Mouse (Mus musculus): Measurements from ENCODE around the gene Uts2r. TPM values are rescaled to one million over a fixed set of nuclear protein-coding genes. Genes with fewer than 3 reads are reported as not detected.

Uts2r gene
- not detected in 2 replicates for polyA plus RNA-seq (2016; fragmentation: Nextera tagmentation; extraction: Ambion mirVana)

GRCm38 (mm10) chr11:121159971-121160370 is at the start of gene Uts2r:
TSS of gene Uts2r (plus strand) at chr11:121160271.
- no peak within 1 kb of the TSS for H3K27ac ChIP-seq (ENCODE audit: poor library complexity, severe bottlenecking)
- no peaks in the 10 kb centered on the region for H3K36me3 ChIP-seq
- no peak within 1 kb of the TSS for H3K4me3 ChIP-seq
- H3K9ac ChIP-seq, result no peak within 1 kb of the TSS
- no peak for ATAC-seq (ENCODE audit: insufficient number of reproducible peaks, low FRiP score)
- peaks cover 41% of the 10 kb centered on the region for H3K27me3 ChIP-seq (replicated peaks)
- no peak within 1 kb of the TSS for H3K4me2 ChIP-seq
- WGBS, result 75% methylated on average over 5 of the region's 5 CpGs
- no peaks in the 10 kb centered on the region for H3K9me3 ChIP-seq (replicated peaks)
- H3K4me1 ChIP-seq (replicated peaks), result peaks cover 9% of the 10 kb centered on the region; the same call in 1 of the 2 replicates

DNA sequence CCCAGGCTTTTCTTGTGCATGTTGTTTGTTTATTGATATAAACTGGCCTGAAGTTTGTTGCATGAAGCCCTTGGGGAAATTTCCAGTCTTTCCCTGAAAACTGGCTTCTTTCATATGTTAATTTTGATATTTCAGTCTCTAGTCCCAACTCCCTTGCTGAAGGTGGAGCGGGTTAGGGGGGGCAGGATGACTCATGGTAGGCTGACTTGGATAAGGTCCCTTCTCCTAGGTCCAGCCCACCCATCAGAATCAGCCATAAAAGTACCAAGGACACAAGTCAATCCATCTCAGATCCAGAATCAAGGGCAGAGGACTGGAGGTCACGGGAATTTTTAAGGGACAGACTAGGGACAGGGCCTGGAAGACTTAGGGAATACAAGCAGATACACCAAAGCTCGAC is 49.0 kb upstream of the Uts2r start:
- no peak for ATAC-seq (ENCODE audit: insufficient number of reproducible peaks, low FRiP score)
- Histone ChIP-seq H3K4me2 (no peak overlapping the region), H3K4me3 (no peak overlapping the region), H3K9ac (no peak overlapping the region), H3K36me3 (no peaks in the 10 kb centered on the region), H3K9me3 (replicated peaks) (no peaks in the 10 kb centered on the region), H3K27me3 (replicated peaks) (peaks cover 15% of the 10 kb centered on the region), H3K4me1 (replicated peaks) (peaks cover 34% of the 10 kb centered on the region), H3K27ac (ENCODE audit: poor library complexity, severe bottlenecking) (no peak overlapping the region)
- WGBS, result 80% methylated on average over 3 of the region's 3 CpGs

DNA sequence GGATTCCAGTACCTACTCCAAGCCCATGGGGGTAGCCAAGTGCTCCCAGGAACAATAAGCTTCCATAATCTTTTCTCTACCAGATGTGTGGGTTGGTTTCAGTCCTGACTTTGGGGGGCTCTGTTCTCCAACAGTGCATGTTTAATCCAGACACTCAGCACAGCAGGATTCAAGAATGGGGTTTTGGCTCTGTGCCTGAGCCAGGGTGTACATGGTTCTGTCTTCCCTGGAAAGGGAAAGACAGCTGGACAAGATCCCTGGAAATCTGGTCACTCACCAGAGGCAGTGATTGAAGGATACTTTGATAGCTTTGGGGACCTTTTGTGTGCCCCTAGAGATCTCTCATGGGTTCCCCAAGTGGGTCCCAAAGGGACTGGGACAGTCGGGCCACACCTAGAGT is 48.5 kb upstream of the Uts2r start:
- ATAC-seq (ENCODE audit: insufficient number of reproducible peaks, low FRiP score), result no peak
- Histone ChIP-seq H3K36me3 (no peaks in the 10 kb centered on the region), H3K27ac (ENCODE audit: poor library complexity, severe bottlenecking) (no peak overlapping the region), H3K4me2 (no peak overlapping the region), H3K27me3 (replicated peaks) (peaks cover 20% of the 10 kb centered on the region), H3K4me1 (replicated peaks) (peaks cover 34% of the 10 kb centered on the region), H3K9ac (no peak overlapping the region), H3K4me3 (no peak overlapping the region), H3K9me3 (replicated peaks) (no peaks in the 10 kb centered on the region)
- WGBS, result 60% methylated on average over 1 of the region's 1 CpGs

DNA sequence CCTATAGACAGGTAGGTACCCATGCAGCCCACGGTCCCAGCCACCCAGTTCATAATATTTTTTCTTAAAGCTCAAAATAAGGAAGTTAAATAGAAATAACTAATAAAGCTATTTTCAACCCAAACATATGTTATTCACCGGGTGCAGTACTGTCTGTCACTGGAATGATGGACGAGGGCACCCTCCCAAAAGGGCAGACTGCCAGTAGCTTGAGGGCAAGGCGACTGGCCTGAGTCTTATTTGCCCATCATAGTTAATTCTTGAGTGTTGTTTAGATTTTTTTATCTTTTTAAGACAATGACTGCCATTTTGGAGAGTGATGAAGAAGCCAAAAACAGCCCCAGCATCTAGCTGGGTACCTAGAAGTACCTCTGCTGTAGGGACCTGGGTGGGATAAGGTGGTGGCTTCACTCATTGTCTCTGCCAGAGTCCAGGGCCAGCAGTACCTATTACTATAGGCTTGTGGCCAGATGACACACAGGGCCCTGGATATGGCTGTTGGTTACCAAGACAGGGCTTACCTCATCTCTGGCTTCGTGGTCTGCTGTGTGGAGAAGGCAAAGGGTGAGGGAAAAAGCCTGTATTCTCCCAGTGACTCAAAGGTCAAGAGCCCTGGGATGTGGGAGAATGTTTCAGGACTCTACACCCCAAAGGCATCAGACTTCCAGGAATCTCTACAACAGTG is 47.8 kb upstream of the Uts2r start:
- no peaks in the 10 kb centered on the region for H3K9me3 ChIP-seq (replicated peaks)
- no peaks in the 10 kb centered on the region for H3K36me3 ChIP-seq
- no peak for ATAC-seq (ENCODE audit: insufficient number of reproducible peaks, low FRiP score)
- H3K4me2 ChIP-seq, result no peak overlapping the region
- H3K27ac ChIP-seq (ENCODE audit: poor library complexity, severe bottlenecking), result no peak overlapping the region
- H3K9ac ChIP-seq, result no peak overlapping the region
- peaks cover 34% of the 10 kb centered on the region for H3K4me1 ChIP-seq (replicated peaks)
- WGBS, result 79% methylated on average over 5 of the region's 5 CpGs
- H3K4me3 ChIP-seq, result no peak overlapping the region
- peaks cover 26% of the 10 kb centered on the region for H3K27me3 ChIP-seq (replicated peaks)

- Histone ChIP-seq H3K36me3 (no peaks in the 10 kb centered on the region), H3K4me3 (no peak overlapping the region), H3K27me3 (replicated peaks) (peaks cover 24% of the 10 kb centered on the region), H3K27ac (ENCODE audit: poor library complexity, severe bottlenecking) (no peak overlapping the region), H3K9ac (no peak overlapping the region), H3K4me1 (replicated peaks) (peaks cover 16% of the 10 kb centered on the region), H3K9me3 (replicated peaks) (no peaks in the 10 kb centered on the region), H3K4me2 (no peak overlapping the region)
- WGBS, result 88% methylated on average over 18 of the region's 18 CpGs
- no peak for ATAC-seq (ENCODE audit: insufficient number of reproducible peaks, low FRiP score)
Measured at GRCm38 (mm10) chr11:121118106-121118505, 42.0 kb upstream of the Uts2r start.

- 75% methylated on average over 3 of the region's 3 CpGs for WGBS
- no peak within 1 kb of the TSS for H3K27ac ChIP-seq (ENCODE audit: poor library complexity, severe bottlenecking)
- ATAC-seq (ENCODE audit: insufficient number of reproducible peaks, low FRiP score), result no peak
- no peak within 1 kb of the TSS for H3K4me3 ChIP-seq
- no peak within 1 kb of the TSS for H3K4me2 ChIP-seq
- H3K36me3 ChIP-seq, result no peaks in the 10 kb centered on the region
- no peak within 1 kb of the TSS for H3K9ac ChIP-seq
- H3K9me3 ChIP-seq (replicated peaks), result 0 out of 2 replicates have a peak, but pooled peaks cover 3% of the 10 kb centered on the region
- peaks cover 24% of the 10 kb centered on the region for H3K27me3 ChIP-seq (replicated peaks)
- peaks cover 16% of the 10 kb centered on the region for H3K4me1 ChIP-seq (replicated peaks)
Measured at GRCm38 (mm10) chr11:121118577-121118976, 41.5 kb upstream of the Uts2r start, which contains the start of gene Tex19.2. TSS of gene Tex19.2 (minus strand) at chr11:121118677.

GRCm38 (mm10) chr11:121121151-121121550 is 38.9 kb upstream of the Uts2r start:
- ATAC-seq (ENCODE audit: insufficient number of reproducible peaks, low FRiP score), result no peak
- 61% methylated on average over 3 of the region's 3 CpGs for WGBS
- H3K36me3 ChIP-seq, result no peaks in the 10 kb centered on the region
- H3K4me2 ChIP-seq, result no peak overlapping the region
- peaks cover 21% of the 10 kb centered on the region for H3K4me1 ChIP-seq (replicated peaks)
- H3K27me3 ChIP-seq (replicated peaks), result peaks cover 13% of the 10 kb centered on the region
- H3K9ac ChIP-seq, result no peak overlapping the region
- no peak overlapping the region for H3K4me3 ChIP-seq
- H3K27ac ChIP-seq (ENCODE audit: poor library complexity, severe bottlenecking), result peak overlapping the region; percentile 80
- H3K9me3 ChIP-seq (replicated peaks), result 0 out of 2 replicates have a peak, but pooled peaks cover 4% of the 10 kb centered on the region

DNA sequence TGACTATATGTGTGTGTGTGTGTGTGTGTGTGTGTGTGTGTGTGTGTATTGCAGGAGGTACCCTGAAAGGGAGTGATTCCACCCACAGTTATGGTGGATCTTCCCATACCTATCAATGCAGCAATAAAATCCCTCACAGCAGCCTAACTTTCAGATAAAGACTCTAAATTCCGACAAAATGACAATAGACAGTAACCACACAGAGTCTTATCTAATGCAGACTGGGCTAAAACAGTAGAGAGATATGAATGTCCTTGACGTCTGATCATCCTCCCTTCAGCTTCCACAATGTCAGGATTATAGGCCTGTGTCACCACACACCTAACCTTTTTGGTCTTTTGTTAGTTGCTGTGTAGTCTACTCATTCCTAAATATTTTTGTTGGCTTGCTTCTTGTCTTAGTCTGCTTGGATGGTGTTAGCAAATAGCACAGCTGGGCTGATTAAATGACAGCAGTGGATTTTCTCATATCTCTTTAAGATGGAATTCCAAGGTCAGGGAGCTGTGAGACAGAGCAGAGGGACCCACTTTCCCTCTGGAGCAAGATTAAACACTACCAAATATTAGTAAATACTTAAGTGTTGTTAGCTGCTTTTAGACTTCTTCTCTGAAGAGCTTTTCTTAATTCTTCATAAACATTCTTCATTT is 37.9 kb upstream of the Uts2r start:
- H3K27ac ChIP-seq (ENCODE audit: poor library complexity, severe bottlenecking), result peak overlapping the region; percentile 80
- 0 out of 2 replicates have a peak, but pooled peaks have one; percentile 18 for ATAC-seq (ENCODE audit: insufficient number of reproducible peaks, low FRiP score)
- H3K4me3 ChIP-seq, result no peak overlapping the region
- 0 out of 2 replicates have a peak, but pooled peaks cover 4% of the 10 kb centered on the region for H3K9me3 ChIP-seq (replicated peaks)
- 0 out of 2 replicates have a peak, but pooled peaks cover 3% of the 10 kb centered on the region for H3K27me3 ChIP-seq (replicated peaks)
- H3K4me2 ChIP-seq, result no peak overlapping the region
- H3K9ac ChIP-seq, result no peak overlapping the region
- peaks cover 22% of the 10 kb centered on the region for H3K4me1 ChIP-seq (replicated peaks)
- WGBS, result 4% methylated on average over 2 of the region's 2 CpGs
- H3K36me3 ChIP-seq, result no peaks in the 10 kb centered on the region

- 89% methylated on average over 4 of the region's 4 CpGs for WGBS
- Histone ChIP-seq H3K27me3 (replicated peaks) (no peaks in the 10 kb centered on the region), H3K4me3 (no peak overlapping the region), H3K4me2 (no peak overlapping the region), H3K27ac (ENCODE audit: poor library complexity, severe bottlenecking) (no peak overlapping the region), H3K9ac (no peak overlapping the region), H3K4me1 (replicated peaks) (peaks cover 22% of the 10 kb centered on the region), H3K36me3 (no peaks in the 10 kb centered on the region), H3K9me3 (replicated peaks) (0 out of 2 replicates have a peak, but pooled peaks cover 4% of the 10 kb centered on the region)
- ATAC-seq (ENCODE audit: insufficient number of reproducible peaks, low FRiP score), result no peak
Measured at GRCm38 (mm10) chr11:121123438-121123837, 36.6 kb upstream of the Uts2r start.

GRCm38 (mm10) chr11:121125522-121126172 is 34.4 kb upstream of the Uts2r start:
- Histone ChIP-seq H3K9ac (no peak overlapping the region), H3K27me3 (replicated peaks) (no peaks in the 10 kb centered on the region), H3K36me3 (no peaks in the 10 kb centered on the region), H3K27ac (ENCODE audit: poor library complexity, severe bottlenecking) (no peak overlapping the region), H3K4me1 (replicated peaks) (peaks cover 22% of the 10 kb centered on the region), H3K4me2 (no peak overlapping the region), H3K4me3 (no peak overlapping the region), H3K9me3 (replicated peaks) (0 out of 2 replicates have a peak, but pooled peaks cover 4% of the 10 kb centered on the region)
- ATAC-seq (ENCODE audit: insufficient number of reproducible peaks, low FRiP score), result no peak
- WGBS, result 47% methylated on average over 3 of the region's 3 CpGs

DNA sequence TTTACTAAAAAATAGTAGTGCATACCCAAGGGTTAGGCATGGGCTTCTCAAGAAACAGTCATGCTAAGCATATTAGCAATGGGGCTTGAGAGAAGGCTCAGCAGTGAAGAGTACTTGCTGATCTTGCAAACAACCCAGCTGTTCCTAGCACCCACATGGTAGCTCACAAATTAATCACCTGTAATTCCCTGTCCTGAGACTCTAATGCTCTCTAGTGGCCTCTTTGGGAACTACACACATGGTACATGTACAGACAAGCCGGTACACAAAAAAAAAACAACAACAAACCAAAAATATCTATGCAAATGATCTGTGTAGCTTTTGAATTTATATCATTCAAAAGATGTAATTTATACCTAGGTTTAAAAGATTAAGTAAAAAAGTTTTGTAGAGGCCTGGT is 33.7 kb upstream of the Uts2r start:
- Histone ChIP-seq H3K9ac (no peak overlapping the region), H3K4me3 (no peak overlapping the region), H3K4me2 (no peak overlapping the region), H3K36me3 (no peaks in the 10 kb centered on the region), H3K9me3 (replicated peaks) (0 out of 2 replicates have a peak, but pooled peaks cover 4% of the 10 kb centered on the region), H3K4me1 (replicated peaks) (peaks cover 18% of the 10 kb centered on the region), H3K27me3 (replicated peaks) (no peaks in the 10 kb centered on the region), H3K27ac (ENCODE audit: poor library complexity, severe bottlenecking) (no peak overlapping the region)
- no peak for ATAC-seq (ENCODE audit: insufficient number of reproducible peaks, low FRiP score)
- WGBS, result 88% methylated on average over 1 of the region's 1 CpGs

Measured in heart, embryonic 12.5 days (tissue).